Mouse (Mus musculus) right cerebral cortex, postnatal 36 days (tissue): ENCODE results near the gene Ackr2.
A peak's percentile ranks its signal among the peaks of the same experiment; 100 is the strongest.

Experiments
- DNase-seq, 2 experiments: peaks; one replicate each; pipeline ENCODE4 v3.0.0; 2022; ENCODE audit warnings: low spot score in 2 of 2, mixed read lengths in 1 of 2

Ackr2 gene

GRCm38 (mm10) chr9:121916102-121916501, 17.9 kb downstream of the Ackr2 start, which contains the start of gene Cyp8b1:
TSS of gene Cyp8b1 (minus strand) at chr9:121916305.
- DNase-seq: no peak

GRCm38 (mm10) chr9:121919027-121919501, 20.9 kb downstream of the Ackr2 start:
- no peak for DNase-seq

GRCm38 (mm10) chr9:121923443-121923842, 25.3 kb downstream of the Ackr2 start:
- no peak for DNase-seq

- no peak for DNase-seq
Observed at GRCm38 (mm10) chr9:121923906-121924305, 25.8 kb downstream of the Ackr2 start.

- DNase-seq: no peak
Observed at GRCm38 (mm10) chr9:121924901-121925560, 26.9 kb downstream of the Ackr2 start.

- DNase-seq: no peak
Observed at GRCm38 (mm10) chr9:121925959-121926358, 27.8 kb downstream of the Ackr2 start.

- DNase-seq: no peak
Observed at GRCm38 (mm10) chr9:121926634-121927405, 28.7 kb downstream of the Ackr2 start.

GRCm38 (mm10) chr9:121927721-121928120, 29.6 kb downstream of the Ackr2 start:
- no peak for DNase-seq

GRCm38 (mm10) chr9:121928498-121928897, 30.3 kb downstream of the Ackr2 start:
- peak; percentile 52 to 56 for DNase-seq

- DNase-seq: no peak
Observed at GRCm38 (mm10) chr9:121934856-121935255, 36.7 kb downstream of the Ackr2 start.

GRCm38 (mm10) chr9:121936952-121937351, 38.8 kb downstream of the Ackr2 start:
- no peak for DNase-seq

- DNase-seq: no peak
Observed at GRCm38 (mm10) chr9:121937451-121937864, 39.3 kb downstream of the Ackr2 start.

- DNase-seq: no peak
Observed at GRCm38 (mm10) chr9:121937944-121938355, 39.8 kb downstream of the Ackr2 start.

GRCm38 (mm10) chr9:121943005-121943404, 44.9 kb downstream of the Ackr2 start:
- DNase-seq: no peak

GRCm38 (mm10) chr9:121943628-121944027, 45.5 kb downstream of the Ackr2 start:
- no peak for DNase-seq

- peak; percentile 52 for DNase-seq
Observed at GRCm38 (mm10) chr9:121947784-121948183, 49.6 kb downstream of the Ackr2 start.

- DNase-seq: no peak
Observed at GRCm38 (mm10) chr9:121948431-121948830, 50.3 kb downstream of the Ackr2 start.

- no peak for DNase-seq
Observed at GRCm38 (mm10) chr9:121950418-121951113, 52.4 kb downstream of the Ackr2 start, which contains the start of gene Fam198a. TSS of gene Fam198a (plus strand) at chr9:121950988.

- no peak for DNase-seq
Observed at GRCm38 (mm10) chr9:121951114-121951423, 52.9 kb downstream of the Ackr2 start.

- no peak for DNase-seq
Observed at GRCm38 (mm10) chr9:121952596-121952995, 54.4 kb downstream of the Ackr2 start.

GRCm38 (mm10) chr9:121959966-121960635, 61.9 kb downstream of the Ackr2 start:
- DNase-seq: no peak
